Mouse (Mus musculus): ENCODE data around the gene Olfr617.
"Not testable (repeated sequence)": the region's sequence is repeated elsewhere in the genome, so short reads cannot be mapped to it uniquely, and the experiment has no call there.

Olfr617 gene

DNA sequence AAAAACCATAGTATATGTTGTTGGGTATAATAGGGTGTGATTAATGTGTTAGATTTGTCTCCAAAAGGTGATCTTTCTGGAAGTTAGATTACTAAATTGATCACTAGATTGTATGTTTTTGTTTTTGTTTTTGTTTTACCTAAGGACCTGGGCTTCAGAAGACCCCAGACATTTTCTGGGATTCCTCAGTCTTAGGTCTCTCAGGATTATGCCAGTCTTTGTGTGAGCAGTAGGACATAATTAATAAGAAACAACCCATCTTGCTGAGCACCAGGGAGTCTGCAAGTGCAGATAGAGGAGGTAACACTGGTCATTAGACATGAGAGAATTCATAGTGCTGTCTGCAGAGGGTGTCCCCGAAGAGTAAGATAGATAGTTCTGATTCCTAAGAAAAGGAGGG lies at the start of gene Olfr617:
Gene Olfr617, plus strand, starts transcription at position 301 of the 400 bp plus-strand sequence.
- no peak for DNase-seq (ENCODE audit: low read depth, low spot score)

DNA sequence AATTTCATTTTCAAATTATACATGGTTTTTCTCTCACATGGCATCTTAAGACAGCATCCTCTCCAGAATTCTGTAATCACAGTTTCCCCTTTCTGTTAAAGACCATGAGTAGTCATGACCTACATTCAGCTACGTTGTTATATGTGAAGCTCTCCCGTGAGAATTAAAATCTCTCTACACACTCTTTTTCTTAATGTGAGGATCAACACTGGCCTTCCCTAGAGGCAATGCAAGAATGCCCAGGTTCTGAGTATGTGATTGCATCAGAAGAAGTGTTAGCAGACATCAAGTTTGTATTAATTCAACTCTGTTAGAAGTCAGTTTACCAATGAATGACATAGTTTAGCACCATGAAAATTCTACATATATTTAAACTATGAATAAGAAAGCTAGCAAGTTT lies 30.2 kb upstream of the Olfr617 start, which contains the start of gene Olfr612:
Gene Olfr612, minus strand, starts transcription at position 101 of the 400 bp plus-strand sequence.
- not testable (repeated sequence) for DNase-seq (ENCODE audit: low read depth, low spot score)

GRCm38 (mm10) chr7:103547774-103548173 lies 25.1 kb upstream of the Olfr617 start, which contains the start of gene Olfr613:
Olfr613 (plus strand) TSS chr7:103548074.
- DNase-seq (ENCODE audit: low read depth, low spot score) = no peak

GRCm38 (mm10) chr7:103555779-103556178 lies 17.1 kb upstream of the Olfr617 start, which contains the start of gene Olfr615:
Olfr615 (plus strand) TSS chr7:103556079.
- no peak for DNase-seq (ENCODE audit: low read depth, low spot score)

GRCm38 (mm10) chr7:103569043-103569442 lies 3.8 kb upstream of the Olfr617 start, which contains the start of gene Olfr616:
Olfr616 (minus strand) TSS chr7:103569143.
- DNase-seq (ENCODE audit: low read depth, low spot score) = no peak

DNA sequence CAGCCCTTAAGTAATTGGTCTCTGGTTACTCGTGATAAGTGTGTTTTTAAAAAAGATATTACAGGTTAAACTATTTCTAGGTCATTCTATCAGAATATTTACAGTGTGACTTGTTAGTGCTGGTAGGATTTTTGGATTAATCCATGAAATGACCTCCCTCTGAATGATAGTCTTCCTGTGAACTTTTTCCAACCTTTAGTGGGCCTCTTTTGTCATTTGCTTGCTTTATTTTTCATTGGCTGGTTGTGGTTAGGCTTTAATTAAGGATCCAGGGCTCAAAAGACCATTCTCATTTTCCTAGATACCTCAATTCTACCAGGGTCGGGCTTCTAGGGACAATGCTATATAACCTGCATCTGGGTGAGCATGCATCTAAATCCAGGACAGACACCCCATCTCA lies 16.9 kb downstream of the Olfr617 start, which contains the start of gene Olfr618:
Gene Olfr618, plus strand, starts transcription at position 301 of the 400 bp plus-strand sequence.
- no peak for DNase-seq (ENCODE audit: low read depth, low spot score)

DNA sequence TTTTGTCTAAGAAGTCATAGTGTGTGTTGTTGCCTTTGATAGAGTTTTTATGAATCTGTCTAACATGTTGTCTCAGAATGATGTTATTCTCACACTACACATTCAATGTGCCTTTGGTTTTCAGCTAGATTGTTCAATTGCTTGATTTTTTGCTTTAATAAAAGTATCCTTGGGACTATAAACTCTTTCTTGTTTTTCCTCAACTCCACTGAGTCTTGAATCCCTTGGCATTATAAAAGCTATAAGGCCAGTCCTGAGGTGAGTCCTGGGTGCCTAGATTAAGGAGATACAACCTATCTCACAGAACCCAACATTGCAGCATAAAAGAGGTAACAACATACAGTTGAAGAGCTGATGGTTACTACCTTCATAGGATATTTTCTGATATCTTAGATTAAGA lies 27.4 kb downstream of the Olfr617 start, which contains the start of gene Olfr619:
Gene Olfr619, plus strand, starts transcription at position 301 of the 400 bp plus-strand sequence.
- no peak for DNase-seq (ENCODE audit: low read depth, low spot score)

DNA sequence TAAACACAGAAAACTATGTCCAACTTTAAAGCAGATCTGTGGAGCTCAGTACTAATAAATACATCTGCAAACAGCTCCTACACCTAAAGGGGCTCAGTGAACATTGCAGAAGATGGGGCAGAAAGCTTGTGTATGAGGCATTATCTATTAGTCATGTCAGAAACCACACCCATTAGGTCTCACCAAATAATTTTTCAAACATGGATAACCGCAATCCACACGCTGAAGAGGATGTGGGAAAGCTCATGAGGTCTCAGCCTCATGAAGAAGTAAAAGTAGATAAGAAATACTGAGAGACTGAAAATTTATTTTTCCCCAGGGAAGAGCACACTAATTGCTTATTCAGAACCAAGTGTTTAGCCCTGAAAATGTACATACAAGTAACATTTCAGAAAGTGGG lies 34.6 kb downstream of the Olfr617 start:
- DNase-seq (ENCODE audit: low read depth, low spot score) = no peak

- DNase-seq (ENCODE audit: low read depth, low spot score) = no peak
Measured at GRCm38 (mm10) chr7:103612434-103612833, 39.6 kb downstream of the Olfr617 start, which contains the start of gene Olfr620. Olfr620 (minus strand) TSS chr7:103612534.

Data from brain, embryonic 18.5 days (tissue).